Mouse (Mus musculus) CD8-positive naive resting alpha-beta T cell, adult 2 months (primary cell): ENCODE results near the gene Ttf1.
A peak's percentile ranks its signal among the peaks of the same experiment; 100 is the strongest.

Source experiments
- DNase-seq, 2 experiments: peaks; one replicate each; pipeline ENCODE4 v3.0.0; 2022; ENCODE audit warnings: low read depth in 2 of 2, low spot score in 2 of 2

Gene Ttf1

GRCm38 (mm10) chr2:29060135-29060597 is at the start of gene Ttf1:
Ttf1 (plus strand) TSS chr2:29060262.
- peak; percentile 83 to 90 for DNase-seq

- DNase-seq, result no peak
Measured at GRCm38 (mm10) chr2:29012523-29012922, 47.5 kb upstream of the Ttf1 start.

GRCm38 (mm10) chr2:29016599-29017587 is 43.2 kb upstream of the Ttf1 start:
- no peak for DNase-seq

GRCm38 (mm10) chr2:29018680-29019079 is 41.4 kb upstream of the Ttf1 start:
- DNase-seq, result no peak

DNA sequence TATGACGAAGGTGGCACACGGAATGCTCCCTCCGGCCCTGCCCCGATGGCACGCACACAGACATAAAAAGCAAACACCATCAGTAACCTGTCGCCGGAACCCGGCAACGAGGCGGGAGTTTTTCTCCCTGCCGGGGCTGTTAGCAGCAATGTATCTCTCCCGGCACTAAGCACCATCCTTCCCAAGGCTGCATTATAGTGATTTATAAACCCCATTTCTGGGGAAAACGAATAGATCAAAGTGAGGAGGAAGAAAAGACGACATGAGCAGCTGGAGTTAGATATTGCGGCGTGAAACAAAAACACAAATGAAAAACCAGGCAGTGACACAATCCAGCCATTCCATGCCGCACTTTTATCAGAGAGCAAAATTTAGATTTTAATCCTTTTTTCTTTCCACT is 39.0 kb upstream of the Ttf1 start:
- DNase-seq, result no peak

GRCm38 (mm10) chr2:29023001-29023400 is 37.1 kb upstream of the Ttf1 start:
- DNase-seq, result no peak

GRCm38 (mm10) chr2:29025284-29025683 is 34.8 kb upstream of the Ttf1 start:
- DNase-seq, result no peak

DNA sequence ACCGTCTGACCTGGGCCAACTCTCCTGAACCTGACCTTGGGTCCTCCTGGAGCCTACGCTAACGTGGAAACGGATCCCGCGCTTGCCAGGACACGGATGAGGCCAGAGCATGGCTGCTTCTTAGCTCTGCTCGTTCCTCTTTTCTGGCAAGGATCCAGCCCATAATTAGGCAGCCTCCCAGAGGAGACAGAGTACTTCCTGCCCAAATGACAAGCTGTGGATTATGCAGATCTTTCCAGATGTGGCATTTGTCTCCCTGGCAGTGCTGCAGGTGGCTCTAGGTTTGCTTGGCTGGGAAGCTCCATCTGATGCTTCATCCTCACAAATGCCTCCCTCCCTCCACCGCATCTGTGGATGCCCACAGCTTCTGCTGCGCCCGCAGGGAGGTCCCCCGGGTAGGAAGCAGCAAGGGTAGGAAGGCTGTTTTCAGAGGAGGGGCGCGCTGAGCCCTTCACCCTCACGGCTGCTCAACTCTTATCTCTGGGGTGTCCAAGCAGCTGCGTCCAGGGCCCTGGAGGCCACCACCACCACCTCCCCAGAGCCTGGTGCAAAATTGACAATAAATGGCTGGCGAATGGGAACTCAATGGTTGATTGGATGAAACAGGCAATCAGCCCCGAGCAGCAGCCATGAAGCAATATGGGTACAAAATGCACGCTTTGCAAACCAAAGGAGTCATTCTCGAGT is 29.9 kb upstream of the Ttf1 start:
- DNase-seq, result no peak

- no peak for DNase-seq
Measured at GRCm38 (mm10) chr2:29031951-29032350, 28.1 kb upstream of the Ttf1 start.

DNA sequence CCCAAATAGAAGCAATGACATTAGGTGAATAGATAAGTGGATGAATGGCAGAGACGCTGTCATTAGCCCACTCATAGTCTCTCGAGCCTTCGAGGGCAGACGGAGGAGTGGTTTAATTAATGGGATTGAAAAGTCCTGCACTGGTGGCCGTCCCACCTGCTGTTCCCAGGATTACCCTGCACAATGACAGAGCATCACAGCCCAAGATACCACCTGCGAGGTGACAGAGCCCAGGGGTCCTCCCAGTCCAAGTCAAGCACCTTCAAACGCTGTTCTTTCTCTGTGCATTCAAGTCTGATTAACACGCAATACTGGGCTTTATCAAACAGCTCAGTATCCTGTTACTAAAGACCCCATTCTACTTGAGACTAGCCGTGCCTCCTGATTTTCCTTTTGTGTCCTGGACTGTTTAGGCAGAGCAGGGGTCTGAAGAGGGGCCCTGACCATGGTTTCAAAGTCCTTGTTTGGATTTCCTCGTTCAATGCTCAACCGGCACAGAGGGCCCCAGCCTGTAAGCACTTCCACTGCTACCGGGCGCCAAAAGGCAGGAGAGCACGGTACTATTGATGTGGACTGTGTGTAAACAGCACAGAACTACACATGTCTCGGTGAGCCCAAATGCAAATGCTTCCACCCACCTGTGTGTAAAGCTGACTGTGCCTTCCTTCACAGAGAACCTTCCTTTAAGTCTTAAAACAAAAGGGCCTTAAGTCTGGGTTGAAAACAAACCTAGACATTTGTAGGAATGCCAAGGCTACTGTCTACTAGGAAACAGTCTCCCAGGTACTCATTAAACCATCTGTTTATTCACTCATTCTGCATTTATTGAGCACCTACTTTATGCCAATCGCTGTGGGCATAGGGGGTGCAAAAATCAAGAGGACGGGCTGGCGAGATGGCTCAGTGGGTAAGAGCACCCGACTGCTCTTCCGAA is 25.3 kb upstream of the Ttf1 start:
- DNase-seq, result no peak

GRCm38 (mm10) chr2:29035698-29036097 is 24.4 kb upstream of the Ttf1 start:
- no peak for DNase-seq

DNA sequence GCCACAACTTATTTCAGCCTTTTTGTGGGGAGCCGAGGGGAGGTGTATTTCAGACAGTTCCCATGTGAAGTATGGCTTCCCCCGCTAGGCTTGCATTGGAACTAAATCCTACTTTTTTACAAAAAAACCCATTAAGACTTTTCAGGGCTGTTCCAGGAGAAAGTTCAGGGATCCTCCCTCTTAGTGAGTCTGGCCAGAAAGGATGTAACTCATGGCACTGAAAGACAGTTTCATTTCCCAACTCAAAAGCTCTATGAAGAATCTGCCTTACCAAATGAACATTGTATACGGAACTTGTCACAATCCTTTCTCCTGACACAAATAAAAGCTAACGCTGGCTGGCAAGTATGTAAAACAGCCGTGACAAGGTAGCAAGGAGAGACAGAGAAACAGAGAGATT is 20.3 kb upstream of the Ttf1 start:
- no peak for DNase-seq

DNA sequence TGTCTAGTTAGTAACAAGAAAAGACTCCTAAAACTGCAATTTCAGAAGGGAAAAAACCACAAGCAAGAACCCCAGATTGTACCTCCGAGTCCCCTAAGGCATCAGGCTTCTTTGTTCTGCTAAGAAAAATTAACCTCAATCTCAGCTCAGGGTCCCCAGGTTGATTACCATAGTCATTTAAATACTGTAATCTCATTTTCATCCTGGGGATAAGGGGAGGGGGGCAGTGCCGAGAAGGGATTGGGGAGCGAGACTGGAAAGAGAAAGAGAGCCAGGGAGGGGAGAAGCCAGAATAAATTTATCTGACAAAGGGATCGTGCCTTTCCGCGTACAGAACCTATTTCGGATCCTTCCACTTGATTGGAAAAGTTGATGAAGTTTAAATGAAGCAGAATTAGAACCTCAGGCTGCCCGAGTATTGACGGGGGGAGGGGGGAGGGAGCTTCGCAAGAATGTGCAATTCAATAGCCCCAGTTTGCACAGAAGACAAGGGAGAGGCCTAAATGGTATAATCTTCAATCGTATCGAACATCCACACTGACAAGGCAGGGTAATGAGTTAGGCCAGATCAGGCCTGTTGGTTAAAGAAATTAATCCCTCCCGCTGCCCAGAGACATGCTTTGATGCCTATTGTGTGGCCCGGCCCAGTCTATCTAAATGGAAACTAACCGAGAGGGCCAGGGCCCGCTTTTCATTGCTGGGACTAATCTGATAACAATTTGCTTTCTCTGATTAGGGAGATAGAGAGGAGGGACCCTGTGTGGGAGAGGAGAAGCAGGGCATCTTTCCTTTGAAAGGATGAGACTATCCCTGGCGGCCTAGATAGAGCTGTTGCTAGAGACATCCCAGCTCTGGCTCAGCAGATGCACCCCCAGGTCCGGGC is 19.2 kb upstream of the Ttf1 start:
- no peak for DNase-seq

DNA sequence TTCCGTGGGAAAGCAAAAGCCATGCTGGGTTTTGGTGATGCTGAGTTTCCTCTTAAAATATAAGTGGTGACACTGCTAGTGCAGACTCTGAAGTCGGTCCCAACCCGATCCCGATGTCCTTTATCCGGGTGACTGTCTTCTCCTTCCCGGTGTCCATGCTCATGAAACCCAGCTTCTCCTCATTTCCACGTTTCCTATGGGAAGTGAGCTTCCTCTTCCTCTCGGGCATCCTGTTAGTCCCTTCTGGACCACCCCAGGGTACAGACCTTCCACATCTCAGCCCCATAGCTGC is 18.6 kb upstream of the Ttf1 start:
- DNase-seq, result no peak

- DNase-seq, result no peak
Measured at GRCm38 (mm10) chr2:29042124-29042523, 17.9 kb upstream of the Ttf1 start.

DNA sequence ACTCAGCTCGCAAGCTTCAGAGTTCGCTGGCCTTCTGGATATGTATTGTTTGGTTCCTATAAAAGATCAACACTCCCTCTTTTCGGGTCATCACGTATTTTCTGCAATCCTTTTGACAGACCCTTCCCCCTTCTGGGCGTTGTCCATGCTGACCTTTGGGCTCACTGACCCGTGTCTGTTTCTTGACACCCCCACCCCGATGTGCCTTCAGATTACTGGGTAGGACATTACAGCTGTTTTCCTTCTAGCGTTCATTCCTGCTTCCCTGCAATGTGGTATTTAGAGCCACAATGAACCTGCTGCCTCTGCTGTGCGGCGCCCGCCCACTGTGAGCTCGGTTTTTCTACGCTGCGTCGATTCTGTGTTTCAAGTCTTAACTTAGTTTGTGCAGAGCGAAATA is 13.9 kb upstream of the Ttf1 start:
- DNase-seq, result no peak

DNA sequence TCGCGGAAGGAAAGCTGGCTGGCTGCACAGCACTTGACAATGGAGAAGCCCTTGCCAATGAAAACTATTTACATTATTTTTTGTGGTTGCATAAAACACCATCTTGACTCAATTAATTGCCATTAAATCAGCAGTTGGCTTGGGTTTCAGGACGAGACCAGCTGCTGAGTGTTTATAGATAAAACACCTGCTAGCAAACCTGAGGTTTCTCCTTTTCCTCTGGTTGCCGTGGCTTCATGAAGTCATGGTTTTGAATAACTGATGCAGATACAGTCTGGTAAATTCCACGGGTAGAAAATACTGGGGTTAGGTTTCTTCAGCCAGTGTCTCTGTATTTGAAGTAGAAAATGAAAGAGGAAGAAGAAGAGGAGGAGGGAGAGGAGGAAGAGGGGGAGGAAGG is 8.1 kb upstream of the Ttf1 start:
- DNase-seq, result no peak

DNA sequence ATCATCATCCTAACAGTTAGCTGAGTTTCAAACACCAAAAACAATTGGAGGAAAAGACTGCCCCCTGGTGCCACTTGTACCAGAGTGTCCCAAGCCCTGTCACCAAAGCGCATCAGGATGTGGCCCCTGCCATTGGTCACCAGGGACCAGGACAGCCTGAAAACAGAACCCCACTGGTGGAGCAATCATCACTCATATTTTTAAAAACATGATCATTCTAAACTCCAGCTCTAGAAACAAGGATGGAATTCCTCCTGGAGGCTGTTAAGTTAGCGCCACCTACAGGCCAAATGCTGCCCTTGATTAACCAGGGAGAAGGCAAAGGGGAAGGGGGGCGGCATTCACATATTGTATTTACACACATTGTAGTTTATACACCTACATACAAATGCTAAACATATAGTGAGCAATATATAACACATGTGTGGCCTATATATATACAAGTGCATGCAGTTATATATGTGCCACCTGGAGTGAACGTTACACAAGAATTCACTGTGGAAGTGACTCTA is 7.1 kb upstream of the Ttf1 start:
- peak; percentile 46 to 68 for DNase-seq

DNA sequence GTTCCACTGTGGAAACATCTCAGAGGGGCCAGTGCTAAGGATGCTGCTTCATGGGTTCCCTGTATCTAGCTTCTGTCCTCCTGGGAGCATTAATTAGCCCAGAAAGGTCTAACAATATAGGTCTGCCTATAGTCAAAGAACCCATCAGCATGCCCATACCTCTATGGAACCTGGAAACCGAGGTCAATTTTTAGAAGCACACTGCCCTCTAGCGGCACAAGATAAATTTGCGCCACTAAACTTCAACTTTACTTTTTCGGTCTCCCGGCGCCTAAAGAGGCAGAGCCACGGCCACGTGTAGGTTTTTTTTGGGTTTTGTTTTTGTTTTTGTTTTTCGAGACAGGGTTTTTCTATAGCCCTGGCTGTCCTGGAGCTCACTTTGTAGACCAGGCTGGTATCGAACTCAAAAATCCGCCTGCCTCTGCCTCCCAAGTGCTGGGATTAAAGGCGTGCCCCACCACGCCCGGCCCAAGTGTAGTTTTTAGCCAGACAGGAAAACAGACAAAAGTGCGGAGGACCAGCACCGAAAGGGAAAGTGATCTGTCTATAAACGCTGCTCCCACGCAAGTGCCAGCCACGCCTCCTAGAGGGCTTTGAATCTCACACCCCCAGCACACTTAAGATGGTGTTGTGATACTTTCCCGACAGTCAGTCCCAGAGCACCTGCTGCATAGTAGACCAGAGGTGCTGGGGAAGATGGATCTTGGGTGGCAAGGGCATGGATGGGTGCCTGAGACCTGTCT is 6.1 kb upstream of the Ttf1 start:
- peak; percentile 51 to 72 for DNase-seq
